Mouse (Mus musculus) testis, adult 2 months (tissue): Measurements from ENCODE around the gene Nalcn.

Experiments used
- CTCF ChIP-seq: fragments of 200-500 bp; IDR thresholded peaks from 2 replicates; pipeline ENCODE4 v1.5.1; 2012; ENCODE audit warnings: low read depth, mild to moderate bottlenecking, inconsistent platforms, low read length, moderate library complexity; ENCODE audit not compliant: control insufficient read depth, insufficient read depth, insufficient replicate concordance
- POLR2A ChIP-seq: fragments of 200-500 bp; IDR thresholded peaks from 2 replicates; pipeline ENCODE4 v1.6.1; 2012; ENCODE audit warnings: low read depth, mild to moderate bottlenecking, inconsistent platforms, low read length, moderate library complexity; ENCODE audit not compliant: control insufficient read depth

GRCm38 (mm10) chr14:123282165-123282564 lies 344.8 kb downstream of the Nalcn start:
- TF ChIP-seq CTCF (no peak), POLR2A (no peak)
